Mouse (Mus musculus): ENCODE data around the gene Lhx3. TPM values are rescaled to one million over a fixed set of nuclear protein-coding genes. Genes with fewer than 3 reads are reported as not detected.

Lhx3 gene
- total RNA-seq, 4 experiments from 2014 or later: 0.48 to 6.4 (median 4.0) TPM; not detected in 1

Other genes starting within 250 kb of the Lhx3 start
- gene Camsap1, start 225.0 kb downstream of the Lhx3 start, total RNA-seq (2022): 10 to 100 TPM; 36.7 to 45.2 (median 39.8) TPM
- 10 to 100 TPM; 24.8 to 39.8 (median 29.9) TPM for gene Ubac1, start 186.5 kb downstream of the Lhx3 start, total RNA-seq (2022)
- 10 to 100 TPM; 42.6 to 58.0 (median 46.9) TPM for gene Nacc2, start 85.1 kb downstream of the Lhx3 start, total RNA-seq (2022)
- 10 to 100 TPM; 25.2 to 28.7 (median 26.6) TPM for gene Qsox2, start 29.2 kb upstream of the Lhx3 start, total RNA-seq (2022)
- 1 to 10 TPM in 3 of 4 experiments, under 1 TPM in 1; 0.32 to 4.1 (median 2.2) TPM for gene Ccdc187, start 86.3 kb upstream of the Lhx3 start, total RNA-seq (2022)
- 10 to 100 TPM; 10.7 to 41.6 (median 24.6) TPM for gene Gpsm1, start 107.2 kb upstream of the Lhx3 start, total RNA-seq (2022)
- gene Dnlz, start 143.8 kb upstream of the Lhx3 start, total RNA-seq (2022): 10 to 100 TPM; 21.0 to 23.8 (median 21.9) TPM
- gene Card9, start 152.6 kb upstream of the Lhx3 start, total RNA-seq (2022): 1 to 10 TPM; 1.1 to 3.4 (median 2.2) TPM
- gene Snapc4, start 172.4 kb upstream of the Lhx3 start, total RNA-seq (2022): 10 to 100 TPM; 24.7 to 68.1 (median 42.8) TPM
- gene Entr1, start 181.0 kb upstream of the Lhx3 start, total RNA-seq (2022): 100 to 1,000 TPM in 3 of 4 experiments, 10 to 100 TPM in 1; 97.8 to 120 (median 110) TPM
- gene Pmpca, start 181.1 kb upstream of the Lhx3 start, total RNA-seq (2022): 100 to 1,000 TPM; 138 to 155 (median 142) TPM
- 10 to 100 TPM; 20.8 to 35.3 (median 24.1) TPM for gene Inpp5e, start 200.9 kb upstream of the Lhx3 start, total RNA-seq (2022)
- gene Sec16a, start 236.9 kb upstream of the Lhx3 start, total RNA-seq (2022): 10 to 100 TPM; 62.3 to 73.6 (median 67.1) TPM

Data from adrenal gland, adult 8-10 months (tissue).